Mouse (Mus musculus) liver, embryonic 15.5 days (tissue): ENCODE measurements around the gene Fbxw19. TPM values are rescaled to one million over a fixed set of nuclear protein-coding genes. Genes with fewer than 3 reads are reported as not detected.
"Not testable (repeated sequence)": the region's sequence is repeated elsewhere in the genome, so short reads cannot be mapped to it uniquely, and the experiment has no call there.

ENCODE experiments used
- ATAC-seq: fragments of 200-750 bp; cut with Nextera tagmentation; 2 replicates; pipeline ENCODE4 v1.8.0; 2017; ENCODE audit warnings: moderate number of reproducible peaks, mild to moderate bottlenecking, moderate library complexity; ENCODE audit not compliant: insufficient read depth
- H3K27ac ChIP-seq: fragments of 300-500 bp; sonication (generic); replicated peaks from 2 replicates; pipeline ENCODE4 v1.5.1; 2015; ENCODE audit warnings: mild to moderate bottlenecking, inconsistent platforms
- H3K27me3 ChIP-seq: fragments of 300-500 bp; sonication (generic); 2 replicates; pipeline ENCODE4 v1.6.1; 2015; ENCODE audit warnings: mild to moderate bottlenecking, inconsistent platforms
- H3K36me3 ChIP-seq: fragments of 300-500 bp; sonication (generic); replicated peaks from 2 replicates; pipeline ENCODE4 v1.6.1; 2015; ENCODE audit warnings: moderate library complexity, mild to moderate bottlenecking, inconsistent platforms
- H3K4me1 ChIP-seq: fragments of 300-500 bp; sonication (generic); replicated peaks from 2 replicates; pipeline ENCODE4 v1.6.1; 2015; ENCODE audit warnings: inconsistent platforms
- H3K4me2 ChIP-seq: fragments of 300-500 bp; sonication (generic); 2 replicates; pipeline ENCODE4 v1.6.1; 2015; ENCODE audit warnings: moderate library complexity, mild to moderate bottlenecking, inconsistent platforms
- H3K4me3 ChIP-seq: fragments of 300-500 bp; sonication (generic); replicated peaks from 2 replicates; pipeline ENCODE4 v1.5.1; 2015; ENCODE audit warnings: mild to moderate bottlenecking, inconsistent platforms
- H3K9ac ChIP-seq: fragments of 300-500 bp; sonication (generic); 2 replicates; pipeline ENCODE4 v1.6.1; 2015; ENCODE audit warnings: moderate library complexity, mild to moderate bottlenecking, inconsistent platforms
- H3K9me3 ChIP-seq: fragments of 300-500 bp; sonication (generic); replicated peaks from 2 replicates; pipeline ENCODE4 v1.6.1; 2016; ENCODE audit warnings: inconsistent platforms
- WGBS: fragments of 180-500 bp; shearing (Covaris S2); methylation state at CpG from one replicate; pipeline ENCODE4 v1.1.7; 2015; ENCODE audit warnings: mixed read lengths; ENCODE audit not compliant: insufficient replicate concordance; 5-methylcytosine and 5-hydroxymethylcytosine counted together
- polyA plus RNA-seq: library from polyadenylated mRNA; unstranded; fragments of >200 nt; fragmentation: Nextera tagmentation; extraction: Ambion mirVana; gene quantifications from 2 replicates; pipeline ENCODE4 v1.2.1, GENCODE M21; 2015

Fbxw19 gene
- not detected in 2 replicates for polyA plus RNA-seq

GRCm38 (mm10) chr9:109495775-109496174 is at the start of gene Fbxw19:
TSS of gene Fbxw19 (minus strand) at chr9:109495875.
- not testable (repeated sequence) for ATAC-seq, H3K4me1 ChIP-seq, H3K4me2 ChIP-seq, H3K27ac ChIP-seq, H3K36me3 ChIP-seq, H3K4me3 ChIP-seq, H3K27me3 ChIP-seq, H3K9me3 ChIP-seq, H3K9ac ChIP-seq
- 25% methylated on average over 1 of the region's 1 CpGs for WGBS

- no peak overlapping the region for H3K4me2 ChIP-seq
- H3K9ac ChIP-seq: no peak overlapping the region
- H3K27me3 ChIP-seq: no peaks in the 10 kb centered on the region
- H3K27ac ChIP-seq: no peak overlapping the region
- ATAC-seq: no peak
- no peaks in the 10 kb centered on the region for H3K4me1 ChIP-seq
- 48% methylated on average over 5 of the region's 5 CpGs for WGBS
- no peak overlapping the region for H3K4me3 ChIP-seq
- H3K9me3 ChIP-seq: no peaks in the 10 kb centered on the region
- H3K36me3 ChIP-seq: no peaks in the 10 kb centered on the region
Observed at GRCm38 (mm10) chr9:109523385-109524064, 27.9 kb upstream of the Fbxw19 start.

GRCm38 (mm10) chr9:109449040-109449439 is 46.6 kb downstream of the Fbxw19 start, which contains the start of gene Fbxw16:
TSS of gene Fbxw16 (minus strand) at chr9:109449140.
- Histone ChIP-seq H3K27me3 (no peaks in the 10 kb centered on the region), H3K9ac (no peak within 1 kb of the TSS), H3K36me3 (no peaks in the 10 kb centered on the region), H3K4me2 (no peak within 1 kb of the TSS), H3K4me1 (no peaks in the 10 kb centered on the region), H3K4me3 (no peak within 1 kb of the TSS), H3K27ac (no peak within 1 kb of the TSS), H3K9me3 (no peaks in the 10 kb centered on the region)
- ATAC-seq: no peak

- H3K4me3 ChIP-seq: no peak overlapping the region
- no peak for ATAC-seq
- H3K9me3 ChIP-seq: no peaks in the 10 kb centered on the region
- no peaks in the 10 kb centered on the region for H3K4me1 ChIP-seq
- 31% methylated on average over 1 of the region's 1 CpGs for WGBS
- no peak overlapping the region for H3K27ac ChIP-seq
- H3K27me3 ChIP-seq: no peaks in the 10 kb centered on the region
- H3K36me3 ChIP-seq: no peaks in the 10 kb centered on the region
- H3K9ac ChIP-seq: no peak overlapping the region
- no peak overlapping the region for H3K4me2 ChIP-seq
Observed at GRCm38 (mm10) chr9:109432956-109433355, 62.7 kb downstream of the Fbxw19 start.

Other genes starting within 250 kb of the Fbxw19 start
- not detected in 2 replicates for gene Fbxw14, start 208.2 kb downstream of the Fbxw19 start, polyA plus RNA-seq
- not detected in 2 replicates for gene Fbxw28, start 156.2 kb downstream of the Fbxw19 start, polyA plus RNA-seq
- gene Fbxw22, start 91.6 kb downstream of the Fbxw19 start, polyA plus RNA-seq: not detected in 2 replicates
- gene Fbxw16, start 46.7 kb downstream of the Fbxw19 start, polyA plus RNA-seq: not detected in 2 replicates
- gene Fbxw15, start 72.4 kb upstream of the Fbxw19 start, polyA plus RNA-seq: 0.09 TPM in 1 of 2 replicates, not detected in the other
- not detected in 2 replicates for gene Fbxw24, start 130.2 kb upstream of the Fbxw19 start, polyA plus RNA-seq
- gene Fbxw25, start 168.8 kb upstream of the Fbxw19 start, polyA plus RNA-seq: not detected in 2 replicates
- gene Fbxw18, start 206.8 kb upstream of the Fbxw19 start, polyA plus RNA-seq: not detected in 2 replicates